20 mouse cellular contexts compared by ENCODE assay signal in genomic region chrX:41406288-41406687, GRCm38 (mm10). TPM values are rescaled to one million over a fixed set of nuclear protein-coding genes. Genes with fewer than 3 reads are reported as not detected.
A peak's percentile ranks its signal among the peaks of the same experiment; 100 is the strongest.
DNase-seq lines count a peak whose midpoint lies in the region; ATAC-seq and TF ChIP-seq lines count a peak whose summit lies in the region.
"Had no signal": no experiment of that assay in that cellular context is flagged by ENCODE, and none has a peak within 500 bp of the region (broad histone marks: within the 10 kb centered on the region; RNA-seq: fewer than 3 reads in every experiment).

No protein-coding gene starts in this region.

- 0 out of 2 replicates have a peak, but pooled peaks cover 5% of the 10 kb centered on the region for H3K4me1 ChIP-seq in hindbrain, embryonic 15.5 days (replicated peaks)
- H3K4me1 ChIP-seq in hindbrain, embryonic 12.5 days, result no peaks in the 10 kb centered on the region; the same call in 1 of the 2 replicates
- H3K4me1 ChIP-seq in neural tube, embryonic 11.5 days (ENCODE audit: control insufficient read depth, insufficient read depth, low read length), result no peaks in the 10 kb centered on the region
- H3K4me1 ChIP-seq in midbrain, postnatal 0 days (ENCODE audit: insufficient read depth, low read length), result no peaks in the 10 kb centered on the region; the same call in 1 of the 2 replicates
- H3K4me1 ChIP-seq: embryonic facial prominence, embryonic 12.5 days; intestine, embryonic 15.5 days; neural tube, embryonic 12.5 days; stomach, embryonic 15.5 days had no signal

- no peak overlapping the region for H3K4me3 ChIP-seq in hindbrain, embryonic 15.5 days
- H3K4me3 ChIP-seq in hindbrain, embryonic 12.5 days, result no peak overlapping the region
- H3K4me3 ChIP-seq in neural tube, embryonic 11.5 days (ENCODE audit: low read depth, low read length), result no peak overlapping the region
- H3K4me3 ChIP-seq in midbrain, postnatal 0 days (ENCODE audit: low read depth, low read length), result peak overlapping the region; percentile 12; the same call in 1 of the 2 replicates
- H3K4me3 ChIP-seq: embryonic facial prominence, embryonic 12.5 days; heart, adult 2 months; intestine, embryonic 15.5 days; neural tube, embryonic 12.5 days; stomach, embryonic 15.5 days had no signal

- no peak overlapping the region for H3K27ac ChIP-seq in hindbrain, embryonic 15.5 days (replicated peaks)
- H3K27ac ChIP-seq in hindbrain, embryonic 12.5 days, result no peak overlapping the region
- no peak overlapping the region for H3K27ac ChIP-seq in neural tube, embryonic 11.5 days (ENCODE audit: low read depth, low read length)
- no peak overlapping the region for H3K27ac ChIP-seq in midbrain, postnatal 0 days (ENCODE audit: low read depth, low read length)
- H3K27ac ChIP-seq: embryonic facial prominence, embryonic 12.5 days; heart, adult 2 months; intestine, embryonic 15.5 days; neural tube, embryonic 12.5 days; stomach, embryonic 15.5 days had no signal

- no peaks in the 10 kb centered on the region for H3K27me3 ChIP-seq in hindbrain, embryonic 15.5 days
- H3K27me3 ChIP-seq in hindbrain, embryonic 12.5 days, result no peaks in the 10 kb centered on the region
- no peaks in the 10 kb centered on the region for H3K27me3 ChIP-seq in neural tube, embryonic 11.5 days (ENCODE audit: control insufficient read depth, insufficient read depth, low read length)
- H3K27me3 ChIP-seq in midbrain, postnatal 0 days (ENCODE audit: insufficient read depth, low read length), result no peaks in the 10 kb centered on the region
- H3K27me3 ChIP-seq: embryonic facial prominence, embryonic 12.5 days; neural tube, embryonic 12.5 days; stomach, embryonic 15.5 days had no signal

- WGBS in hindbrain, embryonic 15.5 days, result 53% methylated on average over 9 of the region's 9 CpGs
- 62% methylated on average over 9 of the region's 9 CpGs for WGBS in hindbrain, embryonic 12.5 days
- 49% methylated on average over 9 of the region's 9 CpGs for WGBS in neural tube, embryonic 11.5 days
- 46% methylated on average over 9 of the region's 9 CpGs for WGBS in midbrain, postnatal 0 days

- ATAC-seq in hindbrain, embryonic 15.5 days (ENCODE audit: low FRiP score, low read depth), result no peak
- ATAC-seq in hindbrain, embryonic 12.5 days (ENCODE audit: low FRiP score), result no peak
- no peak for ATAC-seq in neural tube, embryonic 11.5 days (ENCODE audit: insufficient read depth, low FRiP score, low TSS enrichment)
- no peak for ATAC-seq in midbrain, postnatal 0 days (ENCODE audit: low FRiP score)
- ATAC-seq: intestine, embryonic 15.5 days; lung, postnatal 0 days had no signal

- no peaks in the 10 kb centered on the region for H3K36me3 ChIP-seq in hindbrain, embryonic 15.5 days
- H3K36me3 ChIP-seq in hindbrain, embryonic 12.5 days, result no peaks in the 10 kb centered on the region
- no peaks in the 10 kb centered on the region for H3K36me3 ChIP-seq in neural tube, embryonic 11.5 days (ENCODE audit: control insufficient read depth, insufficient read depth, low read length)
- H3K36me3 ChIP-seq in midbrain, postnatal 0 days (ENCODE audit: insufficient read depth, low read length), result no peaks in the 10 kb centered on the region
- H3K36me3 ChIP-seq: embryonic facial prominence, embryonic 12.5 days; intestine, embryonic 15.5 days; neural tube, embryonic 12.5 days; stomach, embryonic 15.5 days had no signal

- peak overlapping the region; percentile 32 for H3K4me2 ChIP-seq in hindbrain, embryonic 15.5 days
- H3K4me2 ChIP-seq in hindbrain, embryonic 12.5 days (replicated peaks), result no peak overlapping the region
- H3K4me2 ChIP-seq in neural tube, embryonic 11.5 days (ENCODE audit: low read depth), result no peak overlapping the region
- peak overlapping the region; percentile 22 for H3K4me2 ChIP-seq in midbrain, postnatal 0 days (ENCODE audit: low read depth, low read length, poor library complexity, severe bottlenecking)
- H3K4me2 ChIP-seq: embryonic facial prominence, embryonic 12.5 days; intestine, embryonic 15.5 days; neural tube, embryonic 12.5 days; stomach, embryonic 15.5 days had no signal

- no peaks in the 10 kb centered on the region for H3K9me3 ChIP-seq in hindbrain, embryonic 15.5 days
- no peaks in the 10 kb centered on the region for H3K9me3 ChIP-seq in hindbrain, embryonic 12.5 days (replicated peaks)
- no peaks in the 10 kb centered on the region for H3K9me3 ChIP-seq in neural tube, embryonic 11.5 days (ENCODE audit: control insufficient read depth, low read length)
- H3K9me3 ChIP-seq in midbrain, postnatal 0 days (ENCODE audit: low read length), result no peaks in the 10 kb centered on the region
- H3K9me3 ChIP-seq: embryonic facial prominence, embryonic 12.5 days; intestine, embryonic 15.5 days; neural tube, embryonic 12.5 days; stomach, embryonic 15.5 days had no signal

- H3K9ac ChIP-seq in hindbrain, embryonic 15.5 days, result no peak overlapping the region
- no peak overlapping the region for H3K9ac ChIP-seq in hindbrain, embryonic 12.5 days
- H3K9ac ChIP-seq in neural tube, embryonic 11.5 days (ENCODE audit: low read length), result no peak overlapping the region
- H3K9ac ChIP-seq in midbrain, postnatal 0 days (replicated peaks; ENCODE audit: low read length, poor library complexity, severe bottlenecking), result no peak overlapping the region
- H3K9ac ChIP-seq: embryonic facial prominence, embryonic 12.5 days; intestine, embryonic 15.5 days; neural tube, embryonic 12.5 days; stomach, embryonic 15.5 days had no signal

- TF ChIP-seq CTCF in midbrain, postnatal 0 days (IDR thresholded peaks at IDR 0.05), result no peak

- DNase-seq in neural tube, embryonic 11.5 days (ENCODE audit: low spot score), result peak; percentile 10
- DNase-seq in neural tube, embryonic 10.5 days (ENCODE audit: extremely low spot score, low spot score), result no peak
- no peak for DNase-seq in midbrain, postnatal 0 days (ENCODE audit: low spot score)
- DNase-seq in frontal cortex, postnatal 14 days (ENCODE audit: low spot score in 2 of 2), result no peak
- DNase-seq in thymus, postnatal 4 days, result no peak
- DNase-seq: cerebellum, adult 9-10 months; gastrocnemius, postnatal 14 days; heart, adult 2 months; heart, postnatal 36 days; kidney, postnatal 10 days; left cerebral cortex, postnatal 4 days; liver; thymus, adult 2 months had no signal

RNA-seq across cellular contexts. Expression of gene Gria3, which starts 5.6 kb away (rescaled TPM):
- polyA plus RNA-seq in hindbrain, embryonic 15.5 days (2015; fragmentation: Nextera tagmentation; extraction: Ambion mirVana), result 16.6 and 17.5 TPM in 2 replicates
- polyA plus RNA-seq in hindbrain, embryonic 12.5 days (2016; fragmentation: Nextera tagmentation; extraction: Ambion mirVana), result 8.4 and 10.2 TPM in 2 replicates
- polyA plus RNA-seq in neural tube, embryonic 11.5 days (2014; fragmentation: Nextera tagmentation; extraction: Ambion mirVana), result 2.9 and 3.9 TPM in 2 replicates
- total RNA-seq in midbrain, postnatal 0 days (2014; rRNA removed), result 27.7 and 29.2 TPM in 2 replicates
- polyA plus RNA-seq in midbrain, postnatal 0 days (2015; fragmentation: Nextera tagmentation; extraction: Ambion mirVana), result 16.8 and 19.9 TPM in 2 replicates

Comparison
In these comparisons a context has a peak if more than half of its experiments do, and no peak if none do; other contexts are left out.
1. H3K4me2 ChIP-seq: peak in hindbrain, embryonic 15.5 days (single experiment) and midbrain, postnatal 0 days (single experiment); none in hindbrain, embryonic 12.5 days (single experiment) and neural tube, embryonic 11.5 days (single experiment).